Mouse (Mus musculus) megakaryocyte progenitor cell, adult 5-6 weeks (primary cell): ENCODE results near the gene Gpm6a. TPM values are rescaled to one million over a fixed set of nuclear protein-coding genes. Genes with fewer than 3 reads are reported as not detected.

Source experiments
- ATAC-seq: replicated peaks from 2 replicates; pipeline ENCODE4 v1.8.0; 2016; ENCODE audit warnings: mild to moderate bottlenecking, moderate TSS enrichment, inconsistent platforms; ENCODE audit not compliant: poor library complexity
- total RNA-seq, 2 experiments: library from RNA; stranded (forward) in 1 of 2; stranded (reverse) in 1 of 2; fragments of 157-497, 149-512 nt in 1 of 2; fragments of 200-1000 nt in 1 of 2; gene quantifications; 2 replicates each; pipeline versions ENCODE4 v1.2.3 to v1.2.4; 2015 to 2017

Gene Gpm6a
- total RNA-seq (2015) (not detected in 2 replicates), total RNA-seq (2017) (not detected in 2 replicates)

DNA sequence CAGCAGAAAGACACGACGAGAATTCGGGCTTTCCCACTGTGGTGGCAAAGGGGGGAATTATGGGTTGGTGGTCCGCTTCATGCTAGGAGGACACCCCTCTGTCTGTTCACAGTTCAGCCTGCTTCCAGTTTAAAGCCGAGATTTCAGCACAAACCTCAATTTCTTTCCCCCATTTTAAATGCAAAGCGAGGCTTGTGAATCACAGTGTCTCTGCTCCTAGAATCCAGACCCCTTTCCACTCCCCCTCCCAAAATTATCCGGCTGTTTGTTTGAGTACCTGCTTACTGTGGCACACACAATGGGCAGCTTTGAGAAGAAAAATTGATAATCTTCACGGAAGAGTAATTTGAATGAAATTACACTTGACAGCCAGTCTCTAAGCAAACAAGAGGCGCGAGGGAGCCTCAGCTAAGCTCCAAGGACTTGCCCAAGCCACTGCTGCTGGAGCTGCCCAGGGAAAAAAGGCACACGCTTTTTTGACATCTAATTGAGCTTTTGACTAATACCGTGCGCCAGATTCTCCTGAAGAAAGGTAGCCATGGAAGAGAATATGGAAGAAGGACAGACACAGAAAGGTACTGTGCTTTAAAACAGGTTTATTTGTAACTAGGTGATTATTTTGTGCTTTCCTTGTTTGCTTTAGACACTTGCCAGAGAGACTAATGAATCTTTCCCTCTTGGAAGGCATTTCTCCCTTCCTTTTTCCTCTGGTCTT lies at the start of gene Gpm6a:
TSS of gene Gpm6a (plus strand) at position 103 of the 715 bp plus-strand sequence.
- ATAC-seq: no peak

DNA sequence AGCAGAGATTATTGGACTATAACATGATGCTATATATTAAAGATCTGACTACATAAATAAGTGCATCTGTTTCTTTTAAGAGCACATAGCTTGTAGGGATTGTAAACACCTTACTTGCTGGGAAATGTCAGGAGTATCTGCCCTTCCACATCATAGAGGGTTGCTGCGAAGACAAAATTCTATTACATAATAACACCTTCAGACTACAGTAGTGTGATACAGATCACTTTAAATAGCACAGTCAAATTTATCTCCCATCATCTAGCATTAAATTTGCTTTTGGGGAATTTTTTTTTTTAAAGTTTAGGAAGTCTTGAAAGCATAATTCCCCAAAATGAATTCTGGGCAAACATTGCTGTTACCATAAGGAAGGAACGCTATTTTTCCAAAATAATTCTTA lies 41.8 kb upstream of the Gpm6a start:
- ATAC-seq: no peak

DNA sequence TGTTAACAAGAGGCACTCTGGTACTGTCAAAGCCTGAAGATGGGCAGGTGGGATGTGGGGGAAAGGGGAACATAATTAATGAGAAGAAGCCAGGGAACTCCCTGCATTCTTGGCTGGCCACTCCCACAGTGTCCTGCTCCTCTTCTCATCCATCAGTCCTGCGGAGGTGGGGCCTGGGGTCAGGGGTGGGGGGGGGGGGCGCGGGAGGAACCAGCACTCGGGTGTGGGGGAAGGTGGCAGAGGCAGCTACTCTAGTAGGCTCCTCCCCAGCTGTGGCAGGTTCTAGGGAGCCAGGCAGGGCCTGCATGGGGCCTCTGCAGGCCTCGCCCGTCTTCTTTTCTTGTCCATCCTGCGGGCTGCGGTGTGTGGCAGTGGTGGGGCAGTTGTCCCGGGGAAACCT lies 36.9 kb upstream of the Gpm6a start:
- no peak for ATAC-seq

DNA sequence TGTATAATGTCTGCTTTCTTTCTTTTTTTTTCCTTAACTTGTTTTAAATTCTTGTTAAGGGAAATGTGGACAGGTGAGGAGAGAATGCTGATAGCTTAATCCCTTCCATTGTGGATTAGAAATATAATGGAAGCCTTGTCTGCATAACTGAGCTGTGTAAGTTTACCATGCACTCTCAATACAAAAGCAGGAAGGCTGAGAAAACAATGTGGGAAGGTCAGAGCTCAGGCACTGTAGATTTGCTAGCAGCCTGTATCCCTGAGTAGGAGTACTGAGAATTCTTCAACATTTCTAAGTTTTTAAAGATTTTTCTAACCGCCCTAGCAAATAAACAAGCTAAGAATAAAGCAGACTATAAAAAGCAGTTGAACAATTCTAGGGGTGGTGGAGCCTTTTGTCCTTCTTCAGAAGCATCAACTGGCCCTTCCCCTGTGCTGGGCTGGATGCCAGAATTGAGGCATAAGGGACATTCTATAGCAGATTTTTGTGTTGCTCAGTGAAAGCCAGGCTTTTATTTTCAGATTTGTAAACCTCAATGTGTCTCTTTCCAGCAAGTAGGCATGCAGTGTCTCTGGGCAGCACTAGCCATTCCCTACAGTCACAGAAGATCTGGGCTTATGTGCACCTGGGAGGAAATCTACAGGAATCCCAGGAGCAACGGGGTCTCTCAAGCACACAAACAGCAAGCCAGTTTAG lies 32.3 kb upstream of the Gpm6a start:
- no peak for ATAC-seq

DNA sequence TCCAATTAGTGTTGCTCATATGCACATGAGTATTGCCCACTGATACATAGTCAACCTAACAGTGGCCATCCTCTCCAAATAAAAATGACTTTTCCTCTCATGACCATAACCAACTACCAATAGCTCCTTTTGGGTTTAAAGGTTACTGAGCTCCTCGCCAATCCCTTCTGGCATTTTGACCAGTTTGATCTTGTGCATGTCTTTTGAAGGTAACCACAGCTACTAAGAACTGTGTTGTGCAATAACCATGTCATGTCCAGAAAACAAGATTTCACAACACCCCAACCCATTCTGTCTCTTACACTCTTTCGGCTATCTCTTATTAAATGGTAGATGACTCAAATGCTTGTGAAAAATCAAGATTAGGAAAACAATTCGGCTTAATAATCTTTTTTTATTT lies 29.7 kb upstream of the Gpm6a start:
- ATAC-seq: no peak

DNA sequence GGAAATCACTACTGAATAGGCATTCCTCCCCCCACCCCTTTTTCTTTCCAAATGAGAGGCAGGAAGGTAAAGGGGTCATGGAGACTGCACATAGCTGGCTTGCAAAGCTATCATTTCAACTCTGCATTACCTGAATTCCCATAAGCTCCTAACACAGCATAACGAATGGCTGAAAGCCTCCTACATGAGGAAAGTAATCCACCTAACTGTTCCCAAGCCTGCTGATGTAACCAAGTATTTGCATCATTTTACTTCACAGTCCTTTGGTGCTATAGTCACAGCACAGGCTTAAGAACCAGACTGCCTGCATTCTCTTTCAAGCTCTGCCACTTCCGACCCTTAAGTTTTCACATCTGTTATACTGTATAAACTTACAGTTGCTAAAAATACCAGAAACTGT lies 22.3 kb upstream of the Gpm6a start:
- ATAC-seq: no peak

DNA sequence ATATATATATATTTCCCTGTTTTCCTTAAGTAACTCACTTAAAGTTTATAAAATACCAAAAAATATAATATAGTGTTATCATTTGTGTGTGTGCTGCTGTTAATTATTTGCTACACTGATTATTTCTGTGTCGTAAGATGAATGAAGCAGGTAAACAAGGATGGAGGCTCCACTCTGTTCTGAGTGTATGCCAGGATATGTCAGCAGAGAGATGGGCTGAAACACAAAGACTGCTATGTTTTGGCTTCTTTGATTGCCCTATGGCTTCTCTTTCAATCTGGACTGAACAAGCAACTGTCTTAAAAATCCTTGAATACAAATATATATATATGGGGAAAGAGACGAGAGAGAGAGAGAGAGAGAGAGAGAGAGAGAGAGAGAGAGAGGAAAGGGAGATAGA lies 1.3 kb upstream of the Gpm6a start:
- ATAC-seq: no peak

DNA sequence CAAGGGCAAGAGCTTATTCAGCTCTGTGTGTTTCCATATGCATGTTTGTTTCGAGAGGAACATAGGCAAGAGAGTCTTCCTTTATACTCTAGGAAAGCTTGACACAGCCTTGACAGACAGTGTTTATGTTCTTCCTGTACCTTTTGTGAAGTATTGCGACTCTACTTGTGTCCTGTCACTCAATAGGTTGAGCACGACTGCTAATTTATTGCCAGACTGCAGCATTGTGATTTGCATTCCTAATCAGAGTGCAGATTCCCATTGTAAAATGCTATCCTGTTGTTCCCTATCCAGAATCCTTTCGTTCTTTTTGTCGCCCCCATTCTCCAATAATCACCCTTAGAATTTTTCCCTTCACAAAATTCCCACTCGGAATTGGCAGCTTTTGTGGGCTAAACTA lies 613 bp upstream of the Gpm6a start:
- no peak for ATAC-seq

DNA sequence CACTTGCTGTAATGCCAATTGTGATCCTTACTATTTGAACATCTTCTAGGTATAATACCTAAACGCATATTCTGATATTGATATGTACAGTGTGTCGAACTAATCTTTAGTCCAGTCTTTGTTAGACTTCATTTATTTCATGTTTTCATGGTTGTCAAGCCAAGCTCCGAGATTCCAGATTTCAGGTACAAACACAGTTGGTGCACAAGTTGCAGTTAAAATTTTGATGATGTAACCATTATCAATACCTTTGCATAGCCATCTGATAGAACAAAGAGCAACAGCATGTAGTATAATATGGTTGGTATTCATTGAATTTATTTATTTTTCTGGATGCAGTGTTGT lies 785 bp downstream of the Gpm6a start:
- no peak for ATAC-seq

DNA sequence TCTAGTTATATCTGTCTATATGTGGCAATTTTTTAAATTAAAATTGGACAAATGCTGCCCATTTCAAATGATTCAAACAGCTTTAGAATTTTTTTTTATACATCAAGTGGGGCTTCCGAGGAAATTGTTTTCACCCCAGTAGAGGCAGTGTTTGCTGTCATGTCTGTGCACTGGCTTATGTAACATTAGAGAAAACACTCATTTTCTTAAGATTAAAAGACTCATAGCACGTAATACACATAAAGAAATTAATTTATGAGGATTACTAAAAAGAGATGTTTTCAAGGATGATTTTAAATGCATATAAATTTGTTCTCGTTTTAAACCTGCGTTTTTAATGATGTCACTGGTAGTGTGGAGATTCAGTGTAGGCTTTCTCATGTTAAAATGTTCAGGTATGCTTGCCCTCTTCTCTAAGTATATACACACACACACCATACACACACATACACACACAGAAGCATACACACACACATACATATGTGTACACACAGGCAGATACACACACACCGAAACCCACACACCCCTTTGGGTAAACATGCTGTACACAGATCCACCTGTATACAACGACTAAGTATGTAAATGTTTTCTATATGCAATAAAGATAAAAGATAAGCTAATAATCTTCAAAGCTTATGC lies 1.4 kb downstream of the Gpm6a start:
- no peak for ATAC-seq

DNA sequence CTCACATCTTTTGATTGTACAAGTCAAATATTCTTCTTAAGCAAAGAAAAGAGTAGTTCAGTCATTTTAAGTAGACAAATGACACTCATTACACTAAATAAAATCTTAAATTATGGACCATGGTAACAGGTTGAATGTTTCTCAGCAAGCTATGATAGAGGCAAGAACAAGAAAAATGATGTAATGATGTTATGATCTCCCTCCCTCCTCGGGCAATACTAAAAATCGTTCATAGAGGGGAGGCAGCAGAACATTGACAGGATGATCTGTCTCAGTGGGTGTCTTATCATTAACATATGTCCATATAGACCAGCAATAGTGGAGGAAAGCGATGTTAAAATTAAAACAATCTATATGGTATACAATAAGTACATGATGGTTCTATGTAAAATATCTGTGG lies 2.1 kb downstream of the Gpm6a start:
- no peak for ATAC-seq

DNA sequence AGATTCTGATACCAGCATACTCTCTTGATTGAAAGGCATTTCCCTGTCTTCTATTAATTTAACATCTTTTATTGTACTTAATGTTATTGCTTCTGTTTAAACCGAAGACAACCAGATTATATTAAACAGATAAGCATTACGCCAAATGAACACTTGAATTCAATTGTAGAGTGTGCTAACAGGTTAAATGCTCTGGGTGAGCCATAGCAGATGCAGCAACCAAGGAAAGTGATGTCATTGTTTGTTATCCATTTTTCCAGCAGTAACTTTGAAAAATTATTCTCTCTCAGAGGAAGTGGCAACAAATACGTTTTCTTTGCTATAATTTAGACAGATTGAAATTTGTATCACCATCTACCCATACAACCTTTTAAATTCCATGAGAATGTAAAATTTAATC lies 2.9 kb downstream of the Gpm6a start:
- ATAC-seq: no peak

DNA sequence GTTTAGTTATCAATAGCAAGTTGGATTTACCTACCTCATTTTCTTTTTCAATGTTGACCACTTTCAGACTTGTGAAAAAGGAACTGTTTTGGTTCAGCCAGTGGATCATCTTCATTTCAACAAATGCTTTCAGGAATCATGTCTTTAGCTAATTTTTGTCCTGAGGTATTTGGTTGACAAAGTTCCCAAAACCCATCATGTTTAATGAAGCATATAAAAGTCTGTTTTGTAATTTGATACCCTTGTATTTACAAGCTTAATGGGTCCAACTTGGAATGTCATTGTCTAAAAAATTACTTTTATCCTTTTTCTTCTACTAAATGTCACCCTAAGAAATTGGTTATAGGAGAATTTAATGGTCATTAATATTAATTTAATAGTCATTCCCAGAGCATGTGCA lies 6.9 kb downstream of the Gpm6a start:
- no peak for ATAC-seq

DNA sequence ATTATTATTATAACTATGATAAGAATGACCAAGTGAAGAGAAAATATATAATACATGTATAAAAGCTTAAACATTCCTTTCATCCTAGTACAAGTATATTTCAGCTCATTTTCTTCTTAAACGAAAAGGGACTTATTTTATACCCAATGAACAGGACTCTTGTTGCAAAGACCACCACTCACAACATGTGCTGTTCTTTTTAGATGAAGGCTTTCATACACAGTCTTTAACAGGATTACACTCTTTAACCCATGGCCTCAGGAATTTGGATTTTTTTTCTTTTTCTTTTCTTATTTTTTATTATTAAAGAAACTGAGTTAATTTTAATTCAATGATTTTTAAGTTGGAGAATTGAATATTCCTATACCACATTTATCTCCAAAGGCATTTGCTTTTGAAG lies 20.4 kb downstream of the Gpm6a start:
- no peak for ATAC-seq

DNA sequence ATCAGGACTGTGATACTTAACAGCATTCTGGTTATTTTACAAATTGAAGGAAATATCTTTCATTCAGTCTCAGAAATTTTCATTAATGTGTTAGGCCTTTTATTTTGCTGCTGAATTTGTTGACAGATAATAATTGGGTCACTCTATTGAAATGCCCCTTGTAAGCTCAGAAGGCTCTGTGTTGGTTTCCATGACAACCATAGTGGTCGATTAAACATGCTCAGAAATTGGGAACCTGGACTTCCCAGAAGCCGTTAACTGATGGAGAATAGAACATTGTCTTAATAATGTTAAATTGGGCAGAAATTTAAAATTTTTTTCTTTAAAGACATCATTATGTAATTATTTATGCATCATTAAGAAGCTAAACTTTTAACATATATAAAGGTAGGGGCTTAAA lies 20.9 kb downstream of the Gpm6a start:
- no peak for ATAC-seq

DNA sequence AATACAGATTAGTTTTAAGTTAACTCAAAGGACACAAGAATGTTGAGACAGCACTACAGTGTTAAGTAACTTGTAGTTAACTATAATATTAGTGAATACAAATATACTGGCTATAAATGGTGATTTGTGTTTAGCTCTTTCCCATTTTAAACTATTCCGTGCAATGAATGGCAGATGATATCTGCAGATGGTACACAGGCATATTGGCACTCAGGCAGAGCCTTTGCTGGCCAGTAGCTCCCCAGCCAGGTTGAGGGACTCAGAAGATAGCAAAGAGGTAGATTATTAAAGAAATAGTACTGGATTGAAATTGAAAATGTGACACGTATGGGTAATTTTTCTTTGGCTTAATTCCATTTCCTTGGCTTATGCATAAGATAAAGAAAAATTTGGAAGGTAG lies 21.3 kb downstream of the Gpm6a start:
- ATAC-seq: no peak

DNA sequence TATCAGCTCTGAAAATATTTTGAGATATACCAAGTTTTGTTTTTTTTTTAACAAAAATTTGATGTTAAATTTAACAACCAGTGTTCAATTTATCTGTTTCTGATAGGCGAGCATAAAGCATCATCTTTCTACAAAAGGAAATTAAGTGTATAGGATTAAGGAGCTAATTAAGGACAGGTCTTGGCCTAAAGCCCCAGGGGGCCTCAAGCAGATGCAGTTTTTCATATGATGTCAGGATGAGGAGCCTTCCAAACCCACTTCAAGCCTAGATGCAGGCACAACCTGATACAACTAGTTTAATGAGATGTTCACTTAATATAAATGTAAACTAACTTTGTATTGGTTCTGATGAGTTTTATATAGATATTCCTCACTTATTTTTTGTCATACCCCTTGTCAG lies 22.0 kb downstream of the Gpm6a start:
- no peak for ATAC-seq

DNA sequence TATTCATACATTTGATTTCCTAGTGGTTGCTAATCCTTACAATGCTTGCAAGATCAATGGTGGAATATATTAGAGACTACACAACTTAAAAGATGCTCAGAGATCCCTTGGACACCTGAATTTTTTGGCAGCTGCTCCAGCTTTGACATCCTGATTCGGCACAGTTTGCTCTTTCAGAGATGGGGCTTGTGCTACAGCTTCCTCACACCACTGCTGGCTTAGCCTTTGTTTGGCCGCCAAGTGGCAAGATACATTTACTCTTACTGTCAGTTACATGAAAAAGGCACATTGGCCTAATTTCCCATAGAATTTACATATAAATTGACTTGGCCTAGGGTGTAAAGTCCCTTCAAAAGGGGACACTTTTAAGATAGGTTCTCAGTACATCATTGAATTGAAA lies 32.1 kb downstream of the Gpm6a start:
- ATAC-seq: no peak

DNA sequence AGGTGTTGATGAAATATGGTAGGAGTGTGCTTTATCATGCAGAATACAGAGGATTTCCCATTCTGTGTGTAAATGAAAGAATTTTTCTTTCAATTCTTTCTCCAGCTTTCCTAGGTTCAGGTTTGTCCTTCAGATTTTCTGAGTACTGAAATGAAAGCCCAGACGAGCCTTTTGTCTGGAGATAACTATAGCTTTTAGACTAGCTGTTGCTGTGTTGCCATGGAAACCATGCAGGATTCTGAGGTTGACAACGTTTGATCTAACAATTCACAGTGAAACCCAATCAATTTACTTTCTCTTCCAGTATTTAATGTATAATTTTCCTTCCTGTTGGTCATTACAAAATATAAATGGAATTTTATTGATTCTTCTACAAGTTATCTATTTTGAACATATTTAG lies 34.5 kb downstream of the Gpm6a start:
- ATAC-seq: no peak

DNA sequence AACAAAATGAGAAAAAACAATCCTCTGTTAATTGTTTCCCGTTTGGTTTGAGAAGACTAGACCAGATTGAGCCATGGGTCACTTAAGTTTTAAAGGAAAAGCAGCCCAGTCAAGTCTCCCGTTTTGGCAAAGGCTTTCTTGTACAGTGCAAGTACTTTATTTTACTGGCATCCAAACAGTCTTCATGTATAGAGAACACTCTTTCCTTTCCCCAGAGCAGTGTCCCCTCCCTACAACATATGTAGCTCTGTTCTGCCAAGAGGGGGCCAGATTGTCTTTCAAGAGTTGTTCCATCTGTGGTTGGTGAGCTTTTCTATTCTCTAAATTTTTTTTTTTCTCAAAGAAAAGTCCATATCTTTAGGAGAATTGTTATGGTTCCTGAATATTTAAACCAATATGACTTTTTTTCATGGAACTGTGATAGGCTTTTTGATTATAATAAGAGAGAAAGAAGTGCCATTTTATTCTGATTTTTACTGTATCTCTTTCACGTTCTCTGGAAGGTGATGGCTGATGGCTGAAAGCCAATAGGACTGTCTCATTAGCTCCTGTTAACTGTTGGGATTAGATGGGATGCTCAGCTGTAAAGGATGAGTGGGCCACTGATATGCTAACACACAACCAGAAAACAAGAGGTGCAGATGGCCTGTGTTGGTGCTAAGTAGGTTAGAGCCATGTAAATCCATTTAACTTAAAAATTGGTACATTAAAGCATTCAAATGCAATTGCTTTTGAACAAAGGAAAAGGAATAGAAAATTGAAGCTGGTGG lies 37.4 kb downstream of the Gpm6a start:
- no peak for ATAC-seq

DNA sequence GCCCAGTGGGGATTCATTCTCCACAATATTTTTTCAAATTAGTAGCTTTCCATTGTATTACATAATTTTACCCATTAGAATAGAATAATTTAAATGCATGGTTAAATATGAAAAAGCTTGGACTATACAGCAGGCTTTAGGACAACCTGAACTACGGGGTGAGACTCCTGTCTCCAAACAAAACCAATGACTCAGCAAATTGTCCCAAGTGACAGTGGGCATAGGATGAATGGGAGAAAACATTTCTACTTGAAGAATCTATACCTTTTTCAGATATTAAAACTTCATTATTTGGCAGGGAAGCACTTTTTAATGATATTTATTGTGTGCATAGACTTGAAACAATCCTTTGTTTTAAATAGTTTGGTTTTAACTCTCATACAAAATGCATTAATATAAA lies 41.0 kb downstream of the Gpm6a start:
- ATAC-seq: no peak

DNA sequence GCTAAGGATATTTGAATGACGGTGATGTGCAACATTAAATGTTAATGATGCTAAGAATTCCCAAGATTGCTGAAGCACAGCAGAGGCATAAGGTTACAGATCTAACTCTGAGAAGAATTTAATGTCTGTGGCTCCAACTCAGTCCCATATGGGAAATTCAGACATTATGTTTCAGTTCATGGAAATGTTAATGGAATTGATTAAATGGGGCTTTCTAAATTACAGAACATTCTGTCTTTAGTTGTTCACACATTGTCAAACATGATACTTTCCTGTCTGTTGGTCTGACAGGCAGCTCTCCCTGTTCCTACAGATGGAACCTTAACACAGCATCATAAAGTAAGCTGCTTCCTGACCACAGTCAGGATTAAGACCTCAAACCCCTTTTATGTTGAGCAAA lies 47.8 kb downstream of the Gpm6a start:
- no peak for ATAC-seq
